Mouse (Mus musculus) G1E (cell line): ENCODE data around the gene Shtn1.

Experiments
- CTCF ChIP-seq: IDR thresholded peaks from 2 replicates; pipeline ENCODE4 v1.5.1; 2012; ENCODE audit warnings: low read depth, low read length, inconsistent platforms, mixed read lengths
- GATA2 ChIP-seq: IDR thresholded peaks from 2 replicates; pipeline ENCODE4 v1.6.1; 2012; ENCODE audit warnings: low read depth, low read length, inconsistent platforms, borderline replicate concordance

DNA sequence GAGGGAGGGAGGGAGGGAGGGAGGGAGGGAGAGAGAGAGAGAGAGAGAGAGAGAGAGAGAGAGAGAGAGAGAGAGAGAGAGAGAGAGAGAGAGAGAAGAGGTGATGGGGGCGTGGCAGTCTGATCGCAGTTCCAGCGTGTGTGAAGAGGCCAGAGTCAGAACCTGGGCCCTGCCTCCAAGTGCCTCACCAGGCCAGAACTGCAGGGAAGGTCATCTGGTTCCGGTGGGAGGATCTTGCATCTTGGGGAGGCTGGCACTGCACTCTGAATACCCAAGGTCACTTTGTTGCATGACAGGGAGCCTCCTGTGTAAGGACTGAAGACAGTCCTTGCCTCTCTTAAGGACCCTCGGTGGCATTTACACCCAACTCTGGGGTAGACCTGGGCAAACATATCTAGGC, 231 bp upstream of the Shtn1 start:
- no peak for TF ChIP-seq CTCF
- no peak for TF ChIP-seq GATA2
